Mouse (Mus musculus) erythroid progenitor cell, adult 5-6 weeks (primary cell): Measurements from ENCODE around the gene Eml1. TPM values are rescaled to one million over a fixed set of nuclear protein-coding genes. Genes with fewer than 3 reads are reported as not detected.

Experiments
- total RNA-seq, 2 experiments: library from RNA; stranded (forward) in 1 of 2; stranded (reverse) in 1 of 2; fragments of 150-400 nt in 1 of 2; fragments of 186-747, 209-891 nt in 1 of 2; gene quantifications; 2 replicates each; pipeline versions ENCODE4 v1.2.3 to v1.2.4; 2015 to 2017; ENCODE audit warnings: low replicate concordance in 2 of 2

Eml1 gene
- total RNA-seq, 2 experiments from 2014 or later: not detected

Other genes starting within 250 kb of the Eml1 start
- 121 and 122 TPM in 2 replicates for gene Setd3, start 191.6 kb upstream of the Eml1 start, total RNA-seq (2015; ENCODE audit: low replicate concordance)
- gene Setd3, start 191.6 kb upstream of the Eml1 start, total RNA-seq (2017; ENCODE audit: low replicate concordance): 162 and 177 TPM in 2 replicates
- 38.1 and 80.0 TPM in 2 replicates for gene Ccnk, start 191.4 kb upstream of the Eml1 start, total RNA-seq (2015; ENCODE audit: low replicate concordance)
- gene Ccnk, start 191.4 kb upstream of the Eml1 start, total RNA-seq (2017; ENCODE audit: low replicate concordance): 19.3 and 24.7 TPM in 2 replicates
- gene Ccdc85c, start 95.5 kb upstream of the Eml1 start, total RNA-seq (2015; ENCODE audit: low replicate concordance): not detected in 2 replicates
- 0.64 and 6.3 TPM in 2 replicates for gene Ccdc85c, start 95.5 kb upstream of the Eml1 start, total RNA-seq (2017; ENCODE audit: low replicate concordance)
- gene Hhipl1, start 64.7 kb upstream of the Eml1 start, total RNA-seq (2015; ENCODE audit: low replicate concordance): not detected in 2 replicates
- not detected in 2 replicates for gene Hhipl1, start 64.7 kb upstream of the Eml1 start, total RNA-seq (2017; ENCODE audit: low replicate concordance)
- gene Cyp46a1, start 36.6 kb upstream of the Eml1 start, total RNA-seq (2015; ENCODE audit: low replicate concordance): not detected in 2 replicates
- not detected in 2 replicates for gene Cyp46a1, start 36.6 kb upstream of the Eml1 start, total RNA-seq (2017; ENCODE audit: low replicate concordance)
- 56.6 and 94.8 TPM in 2 replicates for gene Evl, start 183.8 kb downstream of the Eml1 start, total RNA-seq (2015; ENCODE audit: low replicate concordance)
- gene Evl, start 183.8 kb downstream of the Eml1 start, total RNA-seq (2017; ENCODE audit: low replicate concordance): 12.6 and 13.4 TPM in 2 replicates